Mouse (Mus musculus) hindbrain, embryonic 12.5 days (tissue): ENCODE data around the gene Mgat5b. TPM values are rescaled to one million over a fixed set of nuclear protein-coding genes. Genes with fewer than 3 reads are reported as not detected.
"Not testable (repeated sequence)": the region's sequence is repeated elsewhere in the genome, so short reads cannot be mapped to it uniquely, and the experiment has no call there.

ENCODE experiments used
- ATAC-seq: fragments of 200-750 bp; cut with Nextera tagmentation; 2 replicates; pipeline ENCODE4 v1.8.0; 2017; ENCODE audit warnings: moderate TSS enrichment; ENCODE audit not compliant: low FRiP score
- H3K27ac ChIP-seq: fragments of 300-500 bp; sonication (generic); 2 replicates; pipeline ENCODE4 v1.5.1; 2016; ENCODE audit warnings: mild to moderate bottlenecking
- H3K27me3 ChIP-seq: fragments of 300-500 bp; sonication (generic); 2 replicates; pipeline ENCODE4 v1.6.1; 2016; ENCODE audit warnings: mild to moderate bottlenecking
- H3K36me3 ChIP-seq: fragments of 300-500 bp; sonication (generic); 2 replicates; pipeline ENCODE4 v1.6.1; 2016; ENCODE audit warnings: mild to moderate bottlenecking
- H3K4me1 ChIP-seq: fragments of 300-500 bp; sonication (generic); 2 replicates; pipeline ENCODE4 v1.6.1; 2016
- H3K4me2 ChIP-seq: fragments of 300-500 bp; sonication (generic); replicated peaks from 2 replicates; pipeline ENCODE4 v1.6.1; 2016; ENCODE audit warnings: mild to moderate bottlenecking
- H3K4me3 ChIP-seq: fragments of 300-500 bp; sonication (generic); 2 replicates; pipeline ENCODE4 v1.5.1; 2016; ENCODE audit warnings: mild to moderate bottlenecking
- H3K9ac ChIP-seq: fragments of 300-500 bp; sonication (generic); 2 replicates; pipeline ENCODE4 v1.6.1; 2016; ENCODE audit warnings: mild to moderate bottlenecking, moderate library complexity
- H3K9me3 ChIP-seq: fragments of 300-500 bp; sonication (generic); replicated peaks from 2 replicates; pipeline ENCODE4 v1.6.1; 2016; ENCODE audit warnings: mild to moderate bottlenecking
- WGBS: fragments of 180-500 bp; shearing (Covaris S2); methylation state at CpG from one replicate; pipeline ENCODE4 v1.1.7; 2016; 5-methylcytosine and 5-hydroxymethylcytosine counted together
- polyA plus RNA-seq: library from polyadenylated mRNA; unstranded; fragments of >200 nt; fragmentation: Nextera tagmentation; extraction: Ambion mirVana; gene quantifications from 2 replicates; pipeline ENCODE4 v1.2.1, GENCODE M21; 2016

Gene Mgat5b
- polyA plus RNA-seq, 1 experiment from 2014 or later, result 23.8 TPM

- 76% methylated on average over 19 of the region's 19 CpGs for WGBS
- Histone ChIP-seq H3K27ac (no peak overlapping the region), H3K4me3 (no peak overlapping the region), H3K27me3 (peaks cover 5% of the 10 kb centered on the region), H3K4me2 (no peak overlapping the region), H3K9ac (no peak overlapping the region), H3K9me3 (no peaks in the 10 kb centered on the region), H3K36me3 (no peaks in the 10 kb centered on the region), H3K4me1 (no peaks in the 10 kb centered on the region)
- ATAC-seq, result no peak
These were observed 24.9 kb upstream of the Mgat5b start for GRCm38 (mm10) chr11:116893532-116894442.

DNA sequence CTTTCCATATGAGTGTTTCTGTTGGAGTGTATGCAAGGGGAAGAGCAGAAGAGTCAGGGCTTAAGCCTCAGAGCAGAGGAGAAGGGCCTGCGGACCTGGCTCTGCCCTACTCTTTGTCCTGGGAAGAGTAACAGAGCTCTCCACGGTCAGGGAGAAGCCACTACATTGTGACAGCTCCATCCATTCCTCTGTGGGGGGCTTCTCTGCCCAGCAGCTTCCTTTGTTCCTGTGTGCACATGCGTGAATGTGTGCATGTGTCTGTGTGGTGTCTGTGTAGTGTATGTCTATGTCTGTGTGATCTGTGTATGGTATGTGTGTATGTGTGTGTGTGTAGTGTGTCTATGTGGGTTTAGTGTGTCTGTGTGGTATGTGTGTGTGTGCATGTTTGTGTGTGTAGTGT is 23.3 kb upstream of the Mgat5b start:
- Histone ChIP-seq H3K4me2 (no peak overlapping the region), H3K9me3 (no peaks in the 10 kb centered on the region), H3K9ac (no peak overlapping the region), H3K4me3 (no peak overlapping the region), H3K36me3 (no peaks in the 10 kb centered on the region), H3K27me3 (peaks cover 5% of the 10 kb centered on the region), H3K27ac (no peak overlapping the region), H3K4me1 (no peaks in the 10 kb centered on the region)
- WGBS, result 55% methylated on average over 3 of the region's 3 CpGs
- no peak for ATAC-seq

GRCm38 (mm10) chr11:116899247-116899646 is 19.4 kb upstream of the Mgat5b start:
- Histone ChIP-seq H3K4me1 (no peaks in the 10 kb centered on the region), H3K9me3 (no peaks in the 10 kb centered on the region), H3K27me3 (peaks cover 8% of the 10 kb centered on the region), H3K4me2 (no peak overlapping the region), H3K4me3 (no peak overlapping the region), H3K27ac (no peak overlapping the region), H3K9ac (no peak overlapping the region), H3K36me3 (no peaks in the 10 kb centered on the region)
- ATAC-seq, result no peak
- WGBS, result 93% methylated on average over 12 of the region's 12 CpGs

DNA sequence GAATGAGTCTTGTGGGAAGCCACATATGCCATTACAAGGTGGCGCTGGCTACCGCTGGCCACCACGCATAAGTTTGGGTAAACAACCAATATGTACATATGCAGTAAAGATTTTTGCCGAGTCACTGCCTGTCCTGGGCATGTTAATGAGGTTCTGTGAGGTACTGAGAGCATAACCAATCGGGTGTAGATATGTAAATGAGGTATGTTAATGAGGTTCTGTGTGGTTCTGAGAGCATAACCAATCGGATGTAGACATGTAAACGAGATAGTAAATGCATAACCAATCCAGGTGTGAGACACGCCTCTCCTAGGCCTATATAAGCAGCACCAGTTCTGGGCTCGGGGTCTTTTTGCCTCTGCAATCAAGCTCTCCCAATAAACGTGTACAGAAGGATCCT is 16.1 kb upstream of the Mgat5b start:
- not testable (repeated sequence) for H3K4me2 ChIP-seq, H3K9me3 ChIP-seq, H3K9ac ChIP-seq, ATAC-seq, H3K4me3 ChIP-seq, H3K27ac ChIP-seq, H3K36me3 ChIP-seq
- WGBS, result 89% methylated on average over 10 of the region's 10 CpGs
- Histone ChIP-seq H3K4me1 (peaks cover 12% of the 10 kb centered on the region), H3K27me3 (peaks cover 27% of the 10 kb centered on the region)

DNA sequence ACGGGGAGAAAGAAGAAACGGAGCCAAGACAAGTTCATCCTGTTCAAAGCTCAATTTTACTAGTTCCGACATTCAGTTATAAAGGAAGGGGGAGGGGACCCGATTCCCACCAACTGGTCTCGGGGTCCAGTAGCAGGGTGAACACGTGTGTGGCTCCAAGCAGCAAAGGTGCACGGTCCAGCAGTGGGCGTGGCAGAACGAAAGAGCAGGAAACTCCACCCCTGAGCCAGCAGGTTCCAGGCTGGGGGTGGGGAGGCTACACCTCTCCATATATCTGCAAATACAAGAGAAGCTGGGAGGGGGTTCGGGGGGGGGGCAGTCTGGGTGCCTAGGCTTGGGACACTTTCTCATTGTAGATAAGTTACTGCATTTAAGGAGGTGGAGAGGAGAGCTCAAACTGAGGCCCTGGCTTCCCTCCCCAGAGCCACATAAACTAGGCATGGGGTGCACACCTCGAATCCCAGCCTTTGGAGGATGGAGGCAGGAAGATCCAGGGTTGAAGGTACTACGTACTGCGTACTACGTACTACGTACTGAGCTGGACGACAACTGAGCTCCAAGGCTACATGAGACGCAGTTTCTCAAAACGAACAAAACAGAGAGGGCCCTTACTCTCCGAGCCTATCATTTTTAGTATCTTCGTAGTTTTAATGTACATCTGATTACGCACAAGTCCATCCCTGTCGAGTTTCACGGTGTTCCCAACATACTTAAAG is 12.8 kb upstream of the Mgat5b start:
- Histone ChIP-seq H3K27me3 (peaks cover 22% of the 10 kb centered on the region), H3K4me1 (peaks cover 12% of the 10 kb centered on the region), H3K4me2 (peak overlapping the region; percentile 43), H3K9ac (peak overlapping the region; percentile 18; the same call in 1 of the 2 replicates), H3K36me3 (no peaks in the 10 kb centered on the region), H3K9me3 (no peaks in the 10 kb centered on the region), H3K4me3 (0 out of 2 replicates have a peak overlapping the region, but pooled peaks have one; percentile 11), H3K27ac (no peak overlapping the region)
- WGBS, result 6% methylated on average over 23 of the region's 23 CpGs
- ATAC-seq, result no peak

GRCm38 (mm10) chr11:116913573-116913972 is 5.1 kb upstream of the Mgat5b start:
- H3K27ac ChIP-seq, result peak overlapping the region; percentile 50; the same call in 1 of the 2 replicates
- H3K36me3 ChIP-seq, result no peaks in the 10 kb centered on the region
- no peak overlapping the region; the same call in 1 of the 2 replicates for H3K4me2 ChIP-seq
- no peak for ATAC-seq
- peak overlapping the region; percentile 36 for H3K9ac ChIP-seq
- H3K27me3 ChIP-seq, result peaks cover 28% of the 10 kb centered on the region
- WGBS, result 52% methylated on average over 16 of the region's 16 CpGs
- H3K9me3 ChIP-seq, result no peaks in the 10 kb centered on the region
- H3K4me3 ChIP-seq, result no peak overlapping the region
- H3K4me1 ChIP-seq, result peaks cover 26% of the 10 kb centered on the region

GRCm38 (mm10) chr11:116914267-116914885 is 4.3 kb upstream of the Mgat5b start:
- no peak for ATAC-seq
- Histone ChIP-seq H3K27ac (0 out of 2 replicates have a peak overlapping the region, but pooled peaks have one; percentile 50), H3K4me3 (no peak overlapping the region), H3K36me3 (no peaks in the 10 kb centered on the region), H3K27me3 (peaks cover 28% of the 10 kb centered on the region), H3K9me3 (no peaks in the 10 kb centered on the region), H3K4me1 (peaks cover 26% of the 10 kb centered on the region), H3K4me2 (no peak overlapping the region), H3K9ac (peak overlapping the region; percentile 13; the same call in 1 of the 2 replicates)
- 51% methylated on average over 5 of the region's 5 CpGs for WGBS

GRCm38 (mm10) chr11:116915241-116915640 is 3.4 kb upstream of the Mgat5b start:
- no peak for ATAC-seq
- H3K4me3 ChIP-seq, result no peak overlapping the region
- H3K4me2 ChIP-seq, result no peak overlapping the region
- WGBS, result 87% methylated on average over 3 of the region's 3 CpGs
- H3K36me3 ChIP-seq, result no peaks in the 10 kb centered on the region
- H3K9ac ChIP-seq, result no peak overlapping the region
- H3K27ac ChIP-seq, result no peak overlapping the region
- H3K27me3 ChIP-seq, result peaks cover 34% of the 10 kb centered on the region
- no peaks in the 10 kb centered on the region for H3K9me3 ChIP-seq
- H3K4me1 ChIP-seq, result peaks cover 32% of the 10 kb centered on the region

DNA sequence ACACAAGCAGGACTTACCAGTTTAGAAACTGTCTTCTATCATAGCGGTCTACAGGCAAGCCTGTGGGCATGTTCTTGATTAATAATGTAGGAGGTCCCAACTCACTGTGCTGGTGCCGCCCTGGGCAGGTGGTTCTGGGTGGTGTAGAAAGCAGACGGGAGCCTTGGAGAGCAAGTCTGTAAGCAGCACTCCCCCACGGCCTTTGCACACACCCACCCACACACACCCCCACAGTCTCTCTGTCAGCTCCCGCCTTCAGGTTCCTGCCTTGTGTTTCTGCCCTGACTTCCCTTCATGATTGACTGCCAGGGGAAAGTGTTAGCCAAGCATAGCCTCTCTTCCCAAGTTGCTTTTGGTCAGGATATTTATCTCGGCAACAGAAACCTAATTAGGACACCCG is 1.3 kb upstream of the Mgat5b start:
- Histone ChIP-seq H3K4me1 (peaks cover 53% of the 10 kb centered on the region), H3K4me2 (no peak overlapping the region), H3K36me3 (no peaks in the 10 kb centered on the region), H3K27me3 (peaks cover 41% of the 10 kb centered on the region), H3K4me3 (no peak overlapping the region), H3K9me3 (no peaks in the 10 kb centered on the region), H3K27ac (no peak overlapping the region), H3K9ac (no peak overlapping the region)
- WGBS, result 49% methylated on average over 7 of the region's 7 CpGs
- no peak for ATAC-seq

DNA sequence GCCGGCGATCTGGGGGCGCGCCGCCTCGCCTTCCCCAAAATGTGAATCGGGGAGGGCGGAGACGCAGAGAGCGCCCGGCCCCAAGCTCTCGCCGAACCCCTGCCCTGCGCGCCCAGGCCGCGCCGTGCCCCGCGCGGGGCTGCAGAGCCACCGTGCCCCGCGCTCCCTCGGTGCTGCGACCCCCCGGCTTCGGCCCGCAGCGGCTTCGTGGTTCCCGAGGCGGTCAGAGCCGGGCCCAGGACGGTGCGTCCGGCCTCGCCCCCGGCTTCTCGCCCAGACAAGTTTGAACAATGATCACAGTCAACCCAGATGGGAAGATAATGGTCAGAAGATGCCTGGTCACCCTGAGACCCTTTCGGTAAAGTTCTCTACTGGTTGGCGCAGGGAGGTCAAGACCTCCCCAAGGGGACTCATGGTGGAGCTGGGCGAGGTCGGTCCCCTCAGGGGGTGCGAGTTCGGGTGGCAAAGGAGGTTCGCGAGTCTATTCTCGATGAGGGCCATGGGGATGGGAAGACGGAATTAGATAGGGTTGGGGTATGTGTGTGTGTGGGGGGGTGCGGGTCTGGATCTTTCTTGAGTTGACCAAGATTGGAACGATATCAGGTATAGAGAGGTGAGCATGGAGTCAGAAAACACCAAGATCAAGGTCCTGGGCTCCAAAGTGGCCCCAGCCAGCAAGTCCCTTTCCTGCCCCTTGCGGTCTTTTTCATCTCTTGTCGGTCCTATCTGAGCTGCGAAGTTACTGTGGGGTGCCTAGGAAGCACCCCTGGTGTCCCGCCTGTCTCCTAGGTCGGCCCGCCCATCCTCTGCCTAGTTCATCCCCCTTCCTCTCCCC is 740 bp downstream of the Mgat5b start:
- peaks cover 52% of the 10 kb centered on the region for H3K4me1 ChIP-seq
- peak overlapping the region; percentile 99 for H3K9ac ChIP-seq
- H3K27me3 ChIP-seq, result peaks cover 41% of the 10 kb centered on the region
- under 1% methylated on average over 57 of the region's 58 CpGs for WGBS
- H3K36me3 ChIP-seq, result peaks cover 13% of the 10 kb centered on the region
- H3K27ac ChIP-seq, result peak overlapping the region; percentile 88
- no peaks in the 10 kb centered on the region for H3K9me3 ChIP-seq
- peak overlapping the region; percentile 83 for H3K4me3 ChIP-seq
- peak overlapping the region; percentile 87 for H3K4me2 ChIP-seq
- ATAC-seq, result peak; percentile 55

- 7% methylated on average over 6 of the region's 6 CpGs for WGBS
- H3K36me3 ChIP-seq, result peaks cover 26% of the 10 kb centered on the region
- peak overlapping the region; percentile 83 for H3K4me3 ChIP-seq
- H3K9me3 ChIP-seq, result no peaks in the 10 kb centered on the region
- ATAC-seq, result no peak
- H3K27me3 ChIP-seq, result peaks cover 38% of the 10 kb centered on the region
- peak overlapping the region; percentile 99 for H3K9ac ChIP-seq
- peak overlapping the region; percentile 87 for H3K4me2 ChIP-seq
- peaks cover 52% of the 10 kb centered on the region for H3K4me1 ChIP-seq
- no peak overlapping the region for H3K27ac ChIP-seq
These were observed 2.1 kb downstream of the Mgat5b start for GRCm38 (mm10) chr11:116920746-116921145.
